Mouse (Mus musculus) liver, embryonic 14.5 days (tissue): ENCODE results near the gene Tor4a.

Experiments used
- CTCF ChIP-seq: IDR thresholded peaks from 2 replicates; pipeline ENCODE4 v1.5.1; 2016; ENCODE audit warnings: antibody characterized with exemption, low read depth, control low read depth
- EP300 ChIP-seq: IDR thresholded peaks from 2 replicates; pipeline ENCODE4 v1.6.1; 2016; ENCODE audit warnings: antibody characterized with exemption, low read depth

- TF ChIP-seq CTCF (no peak), EP300 (no peak)
These were observed 49.3 kb downstream of the Tor4a start for GRCm38 (mm10) chr2:25147398-25147797.
